Mouse (Mus musculus): Measurements from ENCODE around the gene Ces1e.
"Not testable (repeated sequence)": the region's sequence is repeated elsewhere in the genome, so short reads cannot be mapped to it uniquely, and the experiment has no call there.

Gene Ces1e

DNA sequence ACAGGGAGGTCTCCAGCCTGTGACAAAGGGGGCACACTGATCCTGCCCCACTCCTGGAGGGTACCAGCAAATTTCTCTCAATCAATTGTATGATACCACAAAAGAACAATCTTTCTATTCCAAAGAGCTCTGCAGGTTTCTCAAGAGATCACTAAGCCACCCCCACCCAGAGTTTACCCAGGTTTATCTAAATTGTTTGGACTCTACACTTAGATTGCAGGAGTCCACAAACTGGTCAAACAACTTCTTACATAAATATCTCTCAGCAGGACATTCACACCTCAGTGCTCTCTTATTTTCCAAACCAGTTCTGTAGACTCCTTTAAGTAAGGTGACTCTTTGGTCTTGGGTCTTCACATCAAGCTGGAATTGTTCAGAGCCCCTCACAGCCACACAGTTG lies at the start of gene Ces1e:
TSS of gene Ces1e (minus strand) at position 174 of the 400 bp plus-strand sequence.
- in situ Hi-C loops (cut with MboI; ENCODE audit: unreplicated experiment in 2 of 2): no loop called here

DNA sequence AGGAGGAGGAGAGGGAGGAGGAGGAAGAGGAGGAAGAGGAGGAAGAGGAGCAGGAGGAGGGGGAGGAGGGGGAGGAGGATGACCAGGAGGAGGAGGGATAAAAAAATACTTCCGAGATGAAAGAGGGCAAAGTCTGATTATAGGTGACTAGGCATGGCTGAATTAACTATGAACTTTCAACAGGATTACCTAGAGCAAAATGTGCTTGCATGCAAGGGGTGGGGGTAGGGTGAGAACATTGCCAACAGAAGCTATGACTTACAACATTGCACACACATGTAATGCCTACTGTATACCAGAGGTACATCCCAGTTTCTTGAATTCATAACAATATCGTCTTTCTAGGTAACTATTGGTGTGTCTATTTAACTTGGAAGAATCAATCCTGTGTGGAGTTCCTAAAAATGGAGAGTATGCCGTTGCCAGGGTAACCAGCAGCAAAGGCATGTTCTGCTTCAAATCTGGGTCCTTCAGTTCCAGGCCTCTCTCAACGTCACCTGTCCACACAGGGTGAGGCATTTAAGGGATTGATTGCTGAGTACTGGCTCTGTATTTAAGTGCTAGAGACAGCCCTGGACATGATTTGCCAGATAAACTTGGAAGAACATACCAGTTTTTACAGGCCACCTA lies 48.9 kb upstream of the Ces1e start:
- in situ Hi-C loops (cut with MboI; ENCODE audit: unreplicated experiment in 2 of 2): no loop called here

DNA sequence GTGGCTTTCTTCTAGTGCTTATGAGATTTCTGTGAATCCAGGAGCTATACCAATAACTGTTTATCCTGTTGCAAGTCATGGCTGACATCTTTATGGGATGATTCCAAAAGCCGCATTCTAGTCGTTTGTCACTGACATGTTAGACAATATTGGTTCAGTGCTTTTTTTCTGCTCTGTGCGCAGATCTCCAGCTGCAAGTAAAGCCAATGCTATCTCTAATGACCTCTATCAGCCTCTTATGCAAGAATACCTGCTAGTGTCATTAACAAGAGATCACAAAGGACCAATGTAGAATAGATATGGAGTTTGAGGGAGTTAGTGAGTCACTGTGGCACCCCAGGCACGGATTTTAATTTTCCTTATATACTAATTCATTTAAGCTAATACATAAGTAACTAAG lies 45.2 kb upstream of the Ces1e start:
- in situ Hi-C loops (cut with MboI; ENCODE audit: unreplicated experiment in 2 of 2): no loop called here

DNA sequence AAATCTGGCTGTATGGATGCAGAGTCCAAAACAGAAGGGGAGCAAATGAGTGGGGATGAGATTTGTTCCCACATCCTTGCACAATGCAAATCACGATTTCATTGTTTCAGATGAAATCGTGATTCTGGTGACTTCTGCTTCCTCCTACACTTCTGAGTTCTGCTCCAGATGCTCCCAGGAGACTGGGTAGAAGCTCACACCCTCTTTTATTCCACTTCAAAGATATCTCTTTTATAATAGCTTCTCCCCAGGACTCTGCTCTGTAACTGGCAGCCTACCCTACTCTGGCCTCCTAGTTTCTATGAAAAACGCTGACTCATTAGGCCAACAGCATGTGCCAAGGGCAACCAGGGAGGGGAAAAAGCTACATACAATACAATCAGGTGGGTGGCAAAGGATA lies 43.9 kb upstream of the Ces1e start:
- in situ Hi-C loops (cut with MboI; ENCODE audit: unreplicated experiment in 2 of 2): no loop called here

DNA sequence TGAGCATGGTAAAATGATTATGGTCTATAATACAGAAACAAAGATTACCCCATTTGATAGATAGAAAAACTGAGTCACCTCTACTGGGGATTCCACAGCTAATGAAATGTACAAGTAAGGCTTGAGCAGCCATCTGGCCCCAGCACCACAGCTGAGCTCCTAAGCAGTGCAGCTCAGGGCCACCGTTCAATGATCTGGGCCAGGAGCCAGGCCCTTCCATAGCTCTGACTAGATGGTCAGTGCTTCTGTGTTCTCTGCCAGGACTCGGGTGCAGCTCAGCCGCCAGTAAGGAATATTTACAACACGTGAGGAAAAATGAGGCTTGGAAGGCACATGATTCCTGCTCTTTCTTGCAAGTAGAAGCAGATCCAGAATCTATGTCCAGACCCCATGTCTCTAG lies 43.3 kb upstream of the Ces1e start:
- in situ Hi-C loops (cut with MboI; ENCODE audit: unreplicated experiment in 2 of 2): no loop called here

DNA sequence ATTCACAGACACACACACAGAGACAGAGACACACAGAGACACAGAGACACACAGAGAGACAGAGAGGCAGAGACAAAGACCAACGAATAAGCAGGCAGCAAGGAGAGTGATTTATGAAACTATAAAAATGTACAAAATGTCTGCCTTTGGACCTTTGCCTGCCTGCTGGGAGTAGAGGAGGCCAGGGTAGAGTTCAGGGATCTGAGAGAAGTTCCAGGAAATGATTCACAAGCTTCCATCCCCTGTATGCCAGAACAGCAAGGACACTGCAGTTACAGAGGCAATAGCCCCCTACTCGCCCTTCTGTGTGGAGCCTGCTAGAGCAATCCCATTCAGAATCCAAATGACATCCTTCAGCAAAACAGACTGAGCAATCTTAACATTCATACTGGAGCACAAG lies 32.0 kb upstream of the Ces1e start:
- in situ Hi-C loops (cut with MboI; ENCODE audit: unreplicated experiment in 2 of 2): no loop called here

GRCm38 (mm10) chr8:93252400-93252925 lies 23.0 kb upstream of the Ces1e start:
- in situ Hi-C loops (cut with MboI; ENCODE audit: unreplicated experiment in 2 of 2): no loop called here

- in situ Hi-C loops (cut with MboI; ENCODE audit: unreplicated experiment in 2 of 2): no loop called here
Observed at GRCm38 (mm10) chr8:93246057-93246456, 16.6 kb upstream of the Ces1e start.

GRCm38 (mm10) chr8:93239884-93240283 lies 10.5 kb upstream of the Ces1e start:
- in situ Hi-C loops (cut with MboI; ENCODE audit: unreplicated experiment in 2 of 2): no loop called here

DNA sequence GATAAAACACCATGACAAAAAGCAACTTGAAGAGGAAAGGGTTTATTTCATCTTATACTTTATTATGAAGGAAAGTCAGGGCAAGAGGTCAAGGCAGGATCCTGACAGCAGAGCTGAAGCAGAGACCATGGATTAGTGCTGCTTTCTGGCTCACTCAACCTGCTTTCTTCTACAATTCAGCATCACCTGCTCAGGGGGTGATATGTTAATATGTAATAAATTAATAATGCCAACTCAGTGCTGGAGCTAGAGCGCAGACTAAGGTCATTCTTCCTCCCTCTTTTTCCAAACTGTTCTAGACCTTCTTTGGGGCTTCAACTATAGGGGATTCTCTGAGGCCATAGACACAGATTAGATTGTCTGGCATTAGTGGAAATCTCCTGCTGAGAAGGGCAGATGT lies 6.3 kb upstream of the Ces1e start:
- in situ Hi-C loops (cut with MboI; ENCODE audit: unreplicated experiment in 2 of 2): no loop called here

DNA sequence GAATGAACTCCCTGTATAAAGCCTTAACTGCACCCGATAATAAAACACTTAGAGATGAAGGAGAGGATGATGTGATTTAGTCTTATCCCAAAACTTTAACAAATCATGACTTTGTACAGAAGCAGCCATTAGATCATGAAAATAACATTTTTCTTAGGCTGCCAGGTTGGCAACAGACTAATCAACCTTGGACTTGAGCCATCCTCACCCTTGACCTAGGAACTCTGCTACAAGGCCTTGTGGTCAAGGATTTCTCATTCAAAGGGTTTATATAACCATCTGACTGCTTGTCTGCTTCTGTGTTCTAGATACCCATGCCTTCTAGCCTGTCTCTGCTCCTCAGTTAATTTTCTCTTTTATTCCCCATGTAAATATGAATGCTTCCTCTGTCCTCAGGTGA lies 5.3 kb upstream of the Ces1e start:
- in situ Hi-C loops (cut with MboI; ENCODE audit: unreplicated experiment in 2 of 2): no loop called here

- in situ Hi-C loops (cut with MboI; ENCODE audit: unreplicated experiment in 2 of 2): no loop called here
Observed at GRCm38 (mm10) chr8:93234068-93234467, 4.6 kb upstream of the Ces1e start.

- in situ Hi-C loops (cut with MboI; ENCODE audit: unreplicated experiment in 2 of 2): no loop called here
Observed at GRCm38 (mm10) chr8:93228673-93229370, 597 bp downstream of the Ces1e start.

GRCm38 (mm10) chr8:93226471-93226870 lies 2.9 kb downstream of the Ces1e start:
- in situ Hi-C loops (cut with MboI; ENCODE audit: unreplicated experiment in 2 of 2): not testable (repeated sequence)

DNA sequence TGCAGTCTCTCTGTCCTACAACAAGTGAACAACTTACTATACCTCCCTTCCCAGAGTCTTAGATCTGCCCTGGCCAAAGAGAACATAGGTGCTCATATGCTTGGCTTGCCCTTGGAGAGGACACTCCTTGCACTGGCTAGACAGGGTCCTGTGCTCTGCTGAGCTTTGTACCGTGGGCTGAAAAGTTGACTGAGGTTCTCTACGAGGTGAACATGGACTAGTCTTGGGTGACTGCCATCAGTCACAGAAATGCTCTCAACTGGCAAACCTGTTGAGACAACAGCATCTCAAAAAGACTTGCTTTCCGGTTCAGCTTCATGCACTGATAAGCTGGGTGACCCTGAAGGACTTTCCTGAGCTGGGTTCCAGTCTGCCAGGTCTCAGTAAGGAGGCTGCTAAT lies 7.5 kb downstream of the Ces1e start:
- in situ Hi-C loops (cut with MboI; ENCODE audit: unreplicated experiment in 2 of 2): no loop called here

- in situ Hi-C loops (cut with MboI; ENCODE audit: unreplicated experiment in 2 of 2): no loop called here
Observed at GRCm38 (mm10) chr8:93217867-93218266, 11.6 kb downstream of the Ces1e start.

GRCm38 (mm10) chr8:93217375-93217774 lies 12.0 kb downstream of the Ces1e start:
- in situ Hi-C loops (cut with MboI; ENCODE audit: unreplicated experiment in 2 of 2): no loop called here

GRCm38 (mm10) chr8:93211091-93211490 lies 18.3 kb downstream of the Ces1e start:
- in situ Hi-C loops (cut with MboI; ENCODE audit: unreplicated experiment in 2 of 2): no loop called here

DNA sequence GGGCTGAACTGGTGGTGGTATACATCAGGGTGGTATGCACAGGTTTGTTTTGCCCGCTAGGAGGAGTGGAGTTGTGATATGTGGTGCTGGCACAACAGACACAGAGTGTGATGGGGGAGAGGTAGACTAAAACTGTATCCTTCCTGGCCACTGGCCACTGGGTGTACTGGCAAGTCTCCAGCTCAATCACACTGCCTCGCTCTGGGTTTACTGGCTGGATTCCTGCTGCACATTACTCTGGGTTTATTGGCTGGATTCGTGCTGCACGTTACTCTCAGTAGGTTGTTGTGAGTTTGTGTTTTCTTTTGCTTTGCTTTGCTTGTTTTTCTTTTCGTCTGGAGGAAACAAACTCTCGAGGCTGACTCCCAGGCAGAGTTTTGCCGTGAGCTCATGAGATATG lies 30.3 kb downstream of the Ces1e start:
- in situ Hi-C loops (cut with MboI; ENCODE audit: unreplicated experiment in 2 of 2): not testable (repeated sequence)

DNA sequence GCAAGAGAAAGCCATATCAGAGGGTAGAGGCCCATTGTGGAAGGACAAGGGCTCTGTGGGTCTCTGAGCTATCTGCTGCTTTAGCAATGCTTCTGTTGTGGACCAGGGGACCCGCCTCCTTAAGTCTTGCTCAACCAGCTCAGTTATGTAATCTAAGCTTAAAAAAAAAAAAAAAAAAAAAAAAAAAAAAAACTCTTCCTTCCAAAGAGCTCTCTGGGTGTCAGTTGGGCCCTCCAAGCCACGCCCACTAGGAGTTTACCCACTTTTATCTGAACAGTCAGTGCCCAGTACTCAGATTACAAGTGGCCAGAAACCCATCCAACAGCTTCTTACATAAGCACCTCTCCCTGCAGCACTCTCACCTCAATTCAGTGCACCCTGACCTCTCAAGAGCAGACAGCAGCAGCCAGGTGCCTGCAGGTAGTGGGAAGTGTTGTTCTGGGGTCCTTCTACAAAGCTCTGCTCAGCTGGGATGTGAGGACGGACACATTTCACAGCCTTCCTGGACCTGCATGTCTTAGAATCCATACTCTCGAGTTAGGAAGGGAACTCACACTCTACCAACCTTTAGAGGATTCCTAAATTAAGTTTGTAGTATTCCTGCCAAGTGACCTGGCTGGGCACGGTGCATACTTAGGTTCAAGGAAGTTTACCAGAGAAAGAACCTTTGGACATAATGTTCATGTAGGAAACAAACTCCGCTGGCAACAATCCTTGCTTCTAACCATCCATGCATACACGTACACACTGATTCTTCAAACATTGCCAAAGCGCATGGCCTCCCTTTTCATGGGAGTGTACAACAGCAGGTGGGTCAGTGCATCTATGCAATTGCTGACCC lies 31.5 kb downstream of the Ces1e start, which contains the start of gene Ces1d:
TSS of gene Ces1d (minus strand) at position 154 of the 841 bp plus-strand sequence.
- in situ Hi-C loops (cut with MboI; ENCODE audit: unreplicated experiment in 2 of 2): no loop called here

DNA sequence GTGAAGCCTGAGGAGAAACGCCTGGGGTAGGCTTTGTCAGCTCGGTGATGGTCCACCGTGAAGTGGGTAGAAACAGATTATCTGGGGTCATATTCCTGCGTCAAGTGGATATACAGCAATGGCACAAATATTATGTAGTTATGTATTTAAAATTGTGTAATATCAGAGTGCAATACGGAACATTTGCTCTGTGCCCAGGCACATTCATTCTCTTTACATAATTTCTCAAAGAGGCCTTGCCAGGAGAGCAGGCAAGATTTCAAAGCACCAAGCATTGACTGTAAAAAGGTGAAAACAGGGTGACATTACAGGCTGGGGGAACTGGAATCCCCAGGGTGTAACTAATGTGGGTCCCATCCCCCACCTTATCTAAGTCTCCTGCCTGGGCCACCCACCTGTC lies 33.0 kb downstream of the Ces1e start:
- in situ Hi-C loops (cut with MboI; ENCODE audit: unreplicated experiment in 2 of 2): no loop called here
